Mouse (Mus musculus): ENCODE measurements around the gene Mtg1.

DNA sequence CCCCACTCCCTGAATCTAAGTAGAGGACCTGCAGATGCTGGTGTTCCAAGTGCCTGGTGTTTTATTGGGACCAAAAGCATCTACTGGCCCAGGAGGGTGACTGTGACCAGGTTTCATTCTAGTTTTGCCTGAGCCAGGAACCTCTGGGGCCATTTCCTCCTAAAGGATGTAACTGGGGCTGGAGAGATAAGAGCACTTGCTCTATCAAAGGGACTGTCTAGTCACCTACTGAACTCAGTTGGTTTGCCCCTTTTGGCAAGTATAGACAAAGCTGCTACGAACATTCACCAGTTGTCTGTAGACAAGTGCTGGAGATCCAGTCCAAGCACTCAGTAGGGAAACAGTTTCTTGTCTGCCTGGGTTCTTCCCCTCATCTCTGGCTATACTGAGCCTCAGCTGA lies 38.9 kb upstream of the Mtg1 start:
- TF ChIP-seq ZC3H11A (IDR thresholded peaks at IDR 0.05; ENCODE audit: borderline replicate concordance, low read depth, low read length): no peak
- no peak for TF ChIP-seq CHD2 (IDR thresholded peaks at IDR 0.05; ENCODE audit: low read depth, low read length)
- TF ChIP-seq ZNF384 (IDR thresholded peaks at IDR 0.05; ENCODE audit: low read depth, low read length): no peak
- no peak for TF ChIP-seq HCFC1 (IDR thresholded peaks at IDR 0.05; ENCODE audit: borderline replicate concordance, insufficient read depth, low read length)

Measured in ES-E14 (cell line).